Mouse (Mus musculus) spleen, adult 2 months (tissue): ENCODE data around the gene Zpbp. TPM values are rescaled to one million over a fixed set of nuclear protein-coding genes. Genes with fewer than 3 reads are reported as not detected.
A peak's percentile ranks its signal among the peaks of the same experiment; 100 is the strongest.

Experiments used
- DNase-seq, 2 experiments: peaks; one replicate each; pipeline versions ENCODE4 v3.0.0 to v3.0.0-alpha.2; 2012 to 2021; ENCODE audit warnings: low spot score in 2 of 2, low read depth in 1 of 2
- H3K27ac ChIP-seq: fragments of 200-500 bp; 2 replicates; pipeline ENCODE4 v1.5.1; 2012; ENCODE audit warnings: low read length, inconsistent platforms; ENCODE audit not compliant: insufficient read depth
- H3K27me3 ChIP-seq: fragments of 200-500 bp; 2 replicates; pipeline ENCODE4 v1.6.1; 2012; ENCODE audit warnings: mild to moderate bottlenecking, moderate library complexity, low read length, inconsistent platforms; ENCODE audit not compliant: control insufficient read depth, insufficient read depth
- H3K36me3 ChIP-seq: fragments of 200-500 bp; 2 replicates; pipeline ENCODE4 v1.6.1; 2012; ENCODE audit warnings: mild to moderate bottlenecking, low read length, inconsistent platforms; ENCODE audit not compliant: control insufficient read depth, insufficient read depth
- H3K4me1 ChIP-seq: fragments of 200-500 bp; 2 replicates; pipeline ENCODE4 v1.6.1; 2011; ENCODE audit warnings: inconsistent platforms; ENCODE audit not compliant: control insufficient read depth, insufficient read depth, insufficient read length
- H3K4me3 ChIP-seq: fragments of 200-500 bp; 2 replicates; pipeline ENCODE4 v1.5.1; 2011; ENCODE audit warnings: mild to moderate bottlenecking, inconsistent platforms; ENCODE audit not compliant: insufficient read depth, insufficient read length; ENCODE audit errors: extremely low read depth
- CTCF ChIP-seq: fragments of 200-500 bp; IDR thresholded peaks from 2 replicates; pipeline ENCODE4 v1.5.1; 2011; ENCODE audit warnings: mild to moderate bottlenecking, inconsistent platforms; ENCODE audit not compliant: insufficient read depth, insufficient read length, insufficient replicate concordance; ENCODE audit errors: extremely low read depth
- POLR2A ChIP-seq: fragments of 200-500 bp; IDR thresholded peaks from 2 replicates; pipeline ENCODE4 v1.6.1; 2011; ENCODE audit warnings: low read depth, low read length, inconsistent platforms
- WGBS: fragments of 180-500 bp; shearing (Covaris S2); methylation state at CpG from one replicate; pipeline ENCODE4 v1.1.7; 2018; 5-methylcytosine and 5-hydroxymethylcytosine counted together
- polyA plus RNA-seq: library from polyadenylated mRNA; depleted of rRNA; stranded (reverse); fragments of >200 nt; gene quantifications from 2 replicates; pipeline ENCODE4 v1.2.3, GENCODE M21; 2012; rRNA removed

Gene Zpbp
- polyA plus RNA-seq, result 0.19 and 0.38 TPM in 2 replicates

- Histone ChIP-seq H3K4me3 (peak within 1 kb of the TSS; percentile 83), H3K27me3 (no peaks in the 10 kb centered on the region), H3K36me3 (no peaks in the 10 kb centered on the region), H3K27ac (peak within 1 kb of the TSS; percentile 81), H3K4me1 (no peaks in the 10 kb centered on the region)
- DNase-seq, result peak; percentile 91 to 93
- under 1% methylated on average over 66 of the region's 66 CpGs for WGBS
- peak; percentile 82 for TF ChIP-seq CTCF
- TF ChIP-seq POLR2A, result peak; percentile 50; the same call in 1 of the 2 replicates
Observed at GRCm38 (mm10) chr11:11461635-11462560, at the start of gene Zpbp, which contains the start of gene Spata48. Zpbp (minus strand) TSS chr11:11462408. Spata48 (plus strand) TSS chr11:11462094.

GRCm38 (mm10) chr11:11509413-11509812 lies 47.2 kb upstream of the Zpbp start:
- no peaks in the 10 kb centered on the region for H3K27me3 ChIP-seq
- H3K27ac ChIP-seq, result no peak overlapping the region
- H3K4me1 ChIP-seq, result peaks cover 37% of the 10 kb centered on the region
- DNase-seq, result no peak
- 82% methylated on average over 2 of the region's 2 CpGs for WGBS
- no peaks in the 10 kb centered on the region for H3K36me3 ChIP-seq
- H3K4me3 ChIP-seq, result no peak overlapping the region
- no peak for TF ChIP-seq POLR2A

- 29% methylated on average over 2 of the region's 2 CpGs for whole genome bisulfite sequencing
- peak; percentile 58 to 90 for DNase-seq
- peak overlapping the region; percentile 64 for H3K27ac ChIP-seq
Observed at GRCm38 (mm10) chr11:11506187-11506586, 44.0 kb upstream of the Zpbp start.

GRCm38 (mm10) chr11:11499944-11500343 lies 37.7 kb upstream of the Zpbp start:
- 29% methylated on average over 10 of the region's 10 CpGs for WGBS
- Histone ChIP-seq H3K27me3 (no peaks in the 10 kb centered on the region), H3K4me3 (no peak overlapping the region), H3K27ac (0 out of 2 replicates have a peak overlapping the region, but pooled peaks have one; percentile 14), H3K4me1 (peaks cover 6% of the 10 kb centered on the region), H3K36me3 (no peaks in the 10 kb centered on the region)
- peak; percentile 52 to 55 for DNase-seq
- TF ChIP-seq CTCF (no peak), POLR2A (no peak)

More at GRCm38 (mm10) chr11:11506187-11506586, 44.0 kb upstream of the Zpbp start:
- Histone ChIP-seq H3K4me3 (no peak overlapping the region), H3K36me3 (no peaks in the 10 kb centered on the region), H3K4me1 (peaks cover 26% of the 10 kb centered on the region), H3K27me3 (no peaks in the 10 kb centered on the region)
- TF ChIP-seq POLR2A, result no peak
- TF ChIP-seq CTCF, result no peak

GRCm38 (mm10) chr11:11495697-11496096 lies 33.5 kb upstream of the Zpbp start:
- H3K4me3 ChIP-seq, result no peak overlapping the region
- no peaks in the 10 kb centered on the region for H3K4me1 ChIP-seq

GRCm38 (mm10) chr11:11492044-11492443 lies 29.8 kb upstream of the Zpbp start:
- Histone ChIP-seq H3K4me1 (no peaks in the 10 kb centered on the region), H3K36me3 (no peaks in the 10 kb centered on the region)

More at GRCm38 (mm10) chr11:11495697-11496096, 33.5 kb upstream of the Zpbp start:
- TF ChIP-seq CTCF, result no peak
- TF ChIP-seq POLR2A, result no peak
- DNase-seq, result no peak
- no peaks in the 10 kb centered on the region for H3K36me3 ChIP-seq
- 88% methylated on average over 2 of the region's 2 CpGs for WGBS
- H3K27ac ChIP-seq, result no peak overlapping the region
- no peaks in the 10 kb centered on the region for H3K27me3 ChIP-seq

GRCm38 (mm10) chr11:11484378-11484777 lies 22.2 kb upstream of the Zpbp start:
- no peaks in the 10 kb centered on the region for H3K27me3 ChIP-seq
- no peak overlapping the region for H3K4me3 ChIP-seq
- TF ChIP-seq POLR2A, result no peak
- TF ChIP-seq CTCF, result no peak
- H3K4me1 ChIP-seq, result no peaks in the 10 kb centered on the region
- no peak for DNase-seq
- H3K27ac ChIP-seq, result no peak overlapping the region
- no peaks in the 10 kb centered on the region for H3K36me3 ChIP-seq
- WGBS, result 63% methylated on average over 8 of the region's 8 CpGs

More at GRCm38 (mm10) chr11:11492044-11492443, 29.8 kb upstream of the Zpbp start:
- no peaks in the 10 kb centered on the region for H3K27me3 ChIP-seq
- TF ChIP-seq CTCF, result no peak
- no peak for TF ChIP-seq POLR2A
- no peak for DNase-seq
- 86% methylated on average over 5 of the region's 5 CpGs for WGBS
- no peak overlapping the region for H3K27ac ChIP-seq
- H3K4me3 ChIP-seq, result no peak overlapping the region
